Mouse (Mus musculus) embryonic facial prominence, embryonic 11.5 days (tissue): ENCODE results near the gene Kdm1a. TPM values are rescaled to one million over a fixed set of nuclear protein-coding genes. Genes with fewer than 3 reads are reported as not detected.

Experiments
- ATAC-seq: fragments of 200-750 bp; cut with Nextera tagmentation; replicated peaks from 2 replicates; pipeline ENCODE4 v1.8.0; 2017; ENCODE audit warnings: low read depth; ENCODE audit not compliant: insufficient number of reproducible peaks, low FRiP score, low TSS enrichment
- DNase-seq: peaks from one replicate; pipeline ENCODE4 v3.0.0-alpha.2; 2015; ENCODE audit warnings: low spot score
- H3K27ac ChIP-seq: fragments of 300-500 bp; sonication (generic); replicated peaks from 2 replicates; pipeline ENCODE4 v1.5.1; 2014; ENCODE audit warnings: mild to moderate bottlenecking, low read depth, low read length, control low read depth
- H3K27me3 ChIP-seq: fragments of 300-500 bp; sonication (generic); 2 replicates; pipeline ENCODE4 v1.6.1; 2014; ENCODE audit warnings: mild to moderate bottlenecking, low read length, moderate library complexity, mixed read lengths; ENCODE audit not compliant: control insufficient read depth, insufficient read depth
- H3K36me3 ChIP-seq: fragments of 300-500 bp; sonication (generic); replicated peaks from 2 replicates; pipeline ENCODE4 v1.6.1; 2014; ENCODE audit warnings: low read depth, mild to moderate bottlenecking, low read length, moderate library complexity, mixed read lengths; ENCODE audit not compliant: control insufficient read depth, insufficient read depth
- H3K4me1 ChIP-seq: fragments of 300-500 bp; sonication (generic); 2 replicates; pipeline ENCODE4 v1.6.1; 2014; ENCODE audit warnings: low read length, mixed read lengths; ENCODE audit not compliant: control insufficient read depth, insufficient read depth
- H3K4me2 ChIP-seq: fragments of 300-500 bp; sonication (generic); 2 replicates; pipeline ENCODE4 v1.6.1; 2014; ENCODE audit warnings: low read depth, mild to moderate bottlenecking, control low read depth, low read length, moderate library complexity
- H3K4me3 ChIP-seq: fragments of 300-500 bp; sonication (generic); 2 replicates; pipeline ENCODE4 v1.5.1; 2014; ENCODE audit warnings: low read depth, low read length, control low read depth
- H3K9ac ChIP-seq: fragments of 300-500 bp; sonication (generic); replicated peaks from 2 replicates; pipeline ENCODE4 v1.6.1; 2014; ENCODE audit warnings: mild to moderate bottlenecking, control low read depth, low read length
- H3K9me3 ChIP-seq: fragments of 300-500 bp; sonication (generic); replicated peaks from 2 replicates; pipeline ENCODE4 v1.6.1; 2016; ENCODE audit warnings: mild to moderate bottlenecking, low read length, inconsistent platforms, mixed read lengths; ENCODE audit not compliant: control insufficient read depth
- WGBS: fragments of 180-500 bp; shearing (Covaris S2); extraction: QIAGEN DNeasy Blood & Tissue Kit; methylation state at CpG from one replicate; pipeline ENCODE4 v1.1.7; 2014; 5-methylcytosine and 5-hydroxymethylcytosine counted together
- polyA plus RNA-seq: library from polyadenylated mRNA; unstranded; fragments of >200 nt; fragmentation: Nextera tagmentation; extraction: Ambion mirVana; gene quantifications from 2 replicates; pipeline ENCODE4 v1.2.1, GENCODE M21; 2014

The Kdm1a gene
- polyA plus RNA-seq, 1 experiment from 2014 or later = 88.3 TPM

DNA sequence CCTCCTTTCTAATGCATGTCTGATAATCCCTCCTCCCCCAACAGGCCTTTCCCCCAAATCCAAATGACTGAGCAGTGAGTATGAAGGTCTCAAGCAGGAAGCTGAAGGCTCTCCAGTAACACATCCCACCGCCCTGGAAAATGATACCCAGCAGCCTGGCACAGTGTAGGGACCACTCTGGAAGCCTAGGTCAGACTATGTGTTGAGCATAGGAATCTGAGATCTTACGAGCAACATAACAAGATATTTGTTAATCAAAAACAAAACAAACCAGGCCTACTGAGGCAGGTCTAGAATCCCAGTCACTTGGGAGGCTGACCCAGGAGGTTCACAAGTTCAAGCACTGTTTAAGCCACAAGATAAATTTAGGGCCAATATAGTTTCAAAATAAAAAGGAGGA is 2.0 kb downstream of the Kdm1a start:
- Histone ChIP-seq H3K27ac (no peak overlapping the region), H3K36me3 (no peaks in the 10 kb centered on the region), H3K9ac (no peak overlapping the region), H3K4me2 (peak overlapping the region; percentile 53; the same call in 1 of the 2 replicates), H3K27me3 (no peaks in the 10 kb centered on the region), H3K4me1 (no peaks in the 10 kb centered on the region), H3K9me3 (no peaks in the 10 kb centered on the region), H3K4me3 (no peak overlapping the region)
- ATAC-seq = no peak
- 70% methylated on average over 2 of the region's 2 CpGs for WGBS
- no peak for DNase-seq

GRCm38 (mm10) chr4:136599869-136600268 is 2.7 kb downstream of the Kdm1a start:
- Histone ChIP-seq H3K4me1 (no peaks in the 10 kb centered on the region), H3K27ac (no peak overlapping the region), H3K9me3 (no peaks in the 10 kb centered on the region), H3K36me3 (no peaks in the 10 kb centered on the region), H3K4me2 (no peak overlapping the region), H3K4me3 (no peak overlapping the region), H3K9ac (no peak overlapping the region), H3K27me3 (no peaks in the 10 kb centered on the region)
- WGBS = 93% methylated on average over 3 of the region's 3 CpGs
- DNase-seq (no peak), ATAC-seq (no peak)

DNA sequence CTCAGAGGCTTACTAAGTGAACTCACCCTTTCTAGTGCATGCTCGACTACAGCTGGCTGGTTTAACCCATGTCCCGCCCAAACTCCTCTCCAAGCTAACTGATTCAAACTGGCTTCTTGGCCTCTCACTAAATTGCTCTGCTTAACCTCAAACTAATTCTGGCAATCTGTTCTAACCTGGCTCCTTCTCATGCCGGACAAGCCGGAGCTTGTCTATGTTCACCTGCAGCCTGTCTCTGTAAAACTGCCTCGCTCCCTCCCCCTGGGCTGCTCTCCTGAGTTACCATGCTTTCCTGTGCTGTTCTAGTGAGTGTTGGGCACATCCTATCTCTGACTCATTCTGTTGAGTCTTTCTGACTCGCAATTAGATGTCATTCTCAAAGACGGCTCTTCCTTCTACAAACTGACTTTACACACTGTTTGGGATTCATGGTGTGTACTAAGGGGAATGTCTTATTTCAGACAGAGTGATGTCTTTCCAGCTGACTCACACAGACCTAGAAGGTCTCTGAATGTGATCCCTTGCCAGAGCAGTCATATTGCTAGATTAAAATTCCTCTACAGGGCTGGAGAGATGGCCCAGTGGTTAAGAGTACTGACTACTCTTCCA is 4.2 kb downstream of the Kdm1a start:
- WGBS = 90% methylated on average over 7 of the region's 7 CpGs
- Histone ChIP-seq H3K27ac (no peak overlapping the region), H3K9me3 (no peaks in the 10 kb centered on the region), H3K4me2 (no peak overlapping the region), H3K4me3 (no peak overlapping the region), H3K27me3 (no peaks in the 10 kb centered on the region), H3K36me3 (no peaks in the 10 kb centered on the region), H3K9ac (no peak overlapping the region), H3K4me1 (no peaks in the 10 kb centered on the region)
- DNase-seq (no peak), ATAC-seq (no peak)

DNA sequence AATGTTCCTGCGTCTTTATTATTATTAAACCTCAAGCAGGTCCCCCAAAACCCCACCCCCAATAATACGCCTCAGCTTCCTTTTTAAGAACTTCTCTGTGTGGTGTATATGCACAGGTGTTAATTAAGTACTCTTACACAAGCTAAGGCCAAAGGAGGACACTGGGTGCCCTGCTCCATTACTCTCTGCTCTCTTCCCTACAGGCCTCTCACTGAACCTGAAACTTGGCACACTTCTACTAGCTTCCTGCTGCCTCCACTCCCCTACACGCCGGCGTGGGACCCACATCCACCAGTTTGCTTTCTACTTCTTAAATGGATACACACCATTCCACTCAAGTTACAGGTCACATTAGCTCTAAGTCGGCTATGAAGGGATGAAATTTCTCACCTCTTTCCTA is 7.3 kb downstream of the Kdm1a start:
- H3K27me3 ChIP-seq = no peaks in the 10 kb centered on the region
- no peak for ATAC-seq
- H3K9ac ChIP-seq = no peak overlapping the region
- no peaks in the 10 kb centered on the region for H3K9me3 ChIP-seq
- 87% methylated on average over 6 of the region's 6 CpGs for WGBS
- DNase-seq = no peak
- H3K4me1 ChIP-seq = no peaks in the 10 kb centered on the region
- H3K4me3 ChIP-seq = no peak overlapping the region
- no peaks in the 10 kb centered on the region for H3K36me3 ChIP-seq
- no peak overlapping the region for H3K27ac ChIP-seq
- no peak overlapping the region for H3K4me2 ChIP-seq

DNA sequence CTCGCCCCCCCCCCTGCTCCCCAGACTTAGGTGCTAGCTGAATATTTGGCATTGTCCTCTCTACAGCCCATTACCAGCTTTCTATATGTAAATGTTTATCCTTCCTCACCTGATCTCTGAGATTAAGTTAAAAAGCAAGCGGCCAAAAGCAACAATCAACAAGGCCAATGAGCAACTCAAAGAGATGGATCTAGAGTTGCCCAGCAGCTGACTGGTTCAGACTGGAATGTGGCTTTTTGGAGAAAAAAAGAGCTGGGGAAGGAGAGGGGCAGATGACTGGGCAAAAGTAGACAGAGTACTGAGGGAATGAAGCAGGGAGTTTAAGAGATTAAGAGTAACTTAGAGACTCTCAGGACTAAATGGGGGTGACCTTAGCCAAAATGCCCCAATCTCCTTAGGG is 8.5 kb downstream of the Kdm1a start:
- DNase-seq (no peak), ATAC-seq (no peak)
- H3K4me3 ChIP-seq = no peak overlapping the region
- no peak overlapping the region for H3K27ac ChIP-seq
- no peaks in the 10 kb centered on the region for H3K27me3 ChIP-seq
- WGBS = 90% methylated on average over 2 of the region's 2 CpGs
- no peaks in the 10 kb centered on the region for H3K9me3 ChIP-seq
- no peak overlapping the region for H3K9ac ChIP-seq
- no peaks in the 10 kb centered on the region for H3K36me3 ChIP-seq
- H3K4me1 ChIP-seq = no peaks in the 10 kb centered on the region
- no peak overlapping the region for H3K4me2 ChIP-seq

DNA sequence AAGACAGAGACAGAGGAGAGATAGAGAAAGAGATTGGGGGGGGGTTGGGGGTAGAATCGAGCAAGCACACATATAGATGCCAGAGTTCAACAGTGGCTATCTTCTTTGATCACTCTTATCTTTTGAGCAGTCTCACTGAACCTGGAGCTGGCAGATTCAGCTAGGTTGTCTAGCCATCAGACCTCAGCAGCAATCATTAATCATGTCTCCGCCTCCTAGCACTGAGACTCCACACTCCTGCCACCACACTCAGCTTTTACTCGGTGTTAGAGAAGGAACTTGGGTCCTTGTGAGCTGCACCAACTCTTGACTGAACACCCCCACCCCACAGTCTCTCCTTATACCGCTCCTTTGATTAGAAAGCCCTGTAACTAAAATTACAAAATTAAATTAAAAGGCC is 10.4 kb downstream of the Kdm1a start:
- DNase-seq = no peak

DNA sequence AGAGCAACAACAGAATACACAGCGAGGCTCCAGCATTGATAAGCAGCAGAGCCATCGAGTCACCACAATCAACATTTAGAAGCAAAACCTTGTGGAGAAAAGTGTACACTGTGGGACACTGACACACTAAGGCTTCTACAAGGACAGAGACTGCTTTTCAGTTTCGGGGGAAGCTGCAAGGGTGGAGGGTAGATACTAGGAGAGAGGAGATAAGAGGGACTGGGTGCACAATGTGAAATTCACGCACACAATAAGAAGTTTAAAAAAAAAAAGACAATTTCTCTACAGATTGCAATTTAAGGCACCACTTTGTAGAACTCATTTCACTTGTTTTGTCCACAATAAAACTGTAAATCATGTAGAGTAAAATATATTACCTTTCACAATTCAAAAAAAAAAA is 14.5 kb downstream of the Kdm1a start:
- Histone ChIP-seq H3K9me3 (no peaks in the 10 kb centered on the region), H3K9ac (no peak overlapping the region), H3K4me3 (no peak overlapping the region), H3K4me2 (no peak overlapping the region), H3K36me3 (no peaks in the 10 kb centered on the region), H3K27ac (no peak overlapping the region), H3K4me1 (no peaks in the 10 kb centered on the region), H3K27me3 (no peaks in the 10 kb centered on the region)
- ATAC-seq (no peak), DNase-seq (no peak)
- 94% methylated on average over 4 of the region's 4 CpGs for WGBS

More for the DNA sequence above, 10.4 kb downstream of the Kdm1a start:
- Histone ChIP-seq H3K4me2 (no peak overlapping the region), H3K27ac (no peak overlapping the region), H3K9ac (no peak overlapping the region), H3K27me3 (no peaks in the 10 kb centered on the region), H3K4me1 (no peaks in the 10 kb centered on the region), H3K4me3 (no peak overlapping the region), H3K9me3 (no peaks in the 10 kb centered on the region), H3K36me3 (no peaks in the 10 kb centered on the region)
- no peak for ATAC-seq
- WGBS = 82% methylated on average over 4 of the region's 4 CpGs

- Histone ChIP-seq H3K27me3 (no peaks in the 10 kb centered on the region), H3K4me1 (no peaks in the 10 kb centered on the region), H3K4me2 (no peak overlapping the region), H3K36me3 (no peaks in the 10 kb centered on the region), H3K9ac (no peak overlapping the region), H3K9me3 (no peaks in the 10 kb centered on the region), H3K27ac (no peak overlapping the region), H3K4me3 (no peak overlapping the region)
- DNase-seq (no peak), ATAC-seq (no peak)
- WGBS = 86% methylated on average over 4 of the region's 4 CpGs
Observed at GRCm38 (mm10) chr4:136587221-136587827, 15.2 kb downstream of the Kdm1a start.
